Mouse (Mus musculus) lung, adult 18-20 months (tissue): Measurements from ENCODE around the gene Taok2.
"Not testable (repeated sequence)": the region's sequence is repeated elsewhere in the genome, so short reads cannot be mapped to it uniquely, and the experiment has no call there.

Source experiments
- DNase-seq, 2 experiments: peaks; one replicate each; pipeline ENCODE4 v3.0.0; 2022; ENCODE audit warnings: mixed read lengths in 2 of 2

Gene Taok2

GRCm38 (mm10) chr7:126884286-126885164 is at the start of gene Taok2:
Gene Taok2, minus strand, starts transcription at chr7:126884703.
- peak; percentile 99 for DNase-seq

GRCm38 (mm10) chr7:126932652-126933051 is 48.1 kb upstream of the Taok2 start:
- DNase-seq = no peak

- peak in 1 of 2 experiments; percentile 29 for DNase-seq
Observed at GRCm38 (mm10) chr7:126929046-126929445, 44.5 kb upstream of the Taok2 start.

- DNase-seq = peak; percentile 93 to 95
Observed at GRCm38 (mm10) chr7:126928384-126929037, 44.0 kb upstream of the Taok2 start, which contains the start of gene Kctd13. Gene Kctd13, plus strand, starts transcription at chr7:126928879.

DNA sequence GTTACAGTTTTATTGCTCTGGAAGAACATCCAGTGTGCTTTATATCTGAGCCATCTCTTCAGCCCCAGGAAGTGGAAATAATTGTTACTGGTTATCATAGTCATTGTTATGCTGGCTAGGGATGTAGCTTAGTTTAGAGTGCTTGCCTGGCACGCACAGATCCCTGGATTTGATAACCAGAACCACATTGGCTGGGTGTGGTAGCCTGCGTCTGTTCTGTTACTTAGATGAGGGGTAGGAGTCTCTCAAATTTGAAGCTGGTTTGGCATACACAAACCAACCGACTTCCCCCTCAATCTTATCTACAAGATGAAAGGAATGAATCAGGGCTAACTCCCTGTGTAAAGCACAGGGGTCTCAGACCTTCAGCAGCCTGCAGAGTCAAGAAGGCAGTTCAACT is 41.8 kb upstream of the Taok2 start:
- no peak for DNase-seq

DNA sequence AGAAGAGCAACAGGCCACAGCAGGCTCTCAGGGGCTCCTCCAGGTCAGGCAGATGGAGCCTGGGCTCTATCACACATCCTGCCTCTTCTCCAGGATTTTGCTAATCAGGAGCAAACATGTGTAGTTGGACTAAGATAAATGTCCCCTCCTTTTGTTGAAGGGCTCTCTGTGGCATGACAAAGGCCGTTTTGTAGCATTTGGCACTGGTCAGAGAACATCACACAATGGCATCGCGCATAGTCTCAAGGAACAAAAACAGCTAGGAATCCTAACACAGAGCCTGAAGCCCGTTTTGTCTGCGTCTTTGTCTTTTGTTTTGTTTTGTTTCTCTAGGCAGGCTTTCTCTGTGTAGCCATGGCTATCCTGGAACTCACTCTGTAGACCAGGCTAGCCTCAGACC is 39.5 kb upstream of the Taok2 start:
- no peak for DNase-seq

GRCm38 (mm10) chr7:126922624-126923060 is 38.1 kb upstream of the Taok2 start, which contains the start of gene Tmem219:
Gene Tmem219, minus strand, starts transcription at chr7:126922917.
- peak; percentile 85 to 86 for DNase-seq

DNA sequence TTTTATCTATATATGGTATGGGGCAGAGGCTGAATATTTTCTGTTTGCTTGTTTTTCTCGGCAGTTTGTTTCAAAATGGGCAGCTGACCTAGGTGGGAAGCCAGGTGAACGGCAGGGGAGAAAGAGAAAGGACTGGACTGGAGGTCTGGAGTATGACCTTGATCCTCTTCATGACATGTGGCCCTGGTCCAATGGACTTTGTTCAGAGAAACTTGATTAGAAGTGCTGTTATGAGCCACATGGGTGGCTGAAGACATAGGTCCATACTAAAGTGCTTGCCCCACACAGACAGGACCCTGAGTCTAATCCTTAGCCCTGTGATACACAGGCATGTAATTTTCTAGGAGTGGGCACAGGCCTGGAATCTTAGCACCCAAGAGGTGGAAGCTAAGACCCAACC is 37.1 kb upstream of the Taok2 start:
- no peak for DNase-seq

DNA sequence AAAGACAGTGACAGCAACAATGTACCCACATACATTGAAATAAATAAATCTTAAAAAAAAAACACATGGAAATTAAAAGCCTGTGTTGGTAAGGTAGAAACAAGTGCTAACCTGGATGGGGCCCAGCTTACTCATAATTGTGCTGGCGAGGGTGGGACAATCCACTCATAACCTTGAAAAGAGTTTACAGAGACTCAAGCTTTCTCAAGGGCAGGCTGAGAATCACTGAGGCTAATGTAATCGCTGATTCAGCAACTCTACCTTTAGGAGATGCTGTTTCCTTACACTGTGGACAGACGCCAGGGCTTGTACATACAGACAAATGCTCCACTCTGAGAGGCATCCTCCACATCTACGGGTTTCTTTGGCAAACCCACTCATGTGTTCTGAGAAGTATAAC is 35.5 kb upstream of the Taok2 start:
- no peak for DNase-seq

- not testable (repeated sequence) for DNase-seq
Observed at GRCm38 (mm10) chr7:126918356-126918755, 33.9 kb upstream of the Taok2 start.

DNA sequence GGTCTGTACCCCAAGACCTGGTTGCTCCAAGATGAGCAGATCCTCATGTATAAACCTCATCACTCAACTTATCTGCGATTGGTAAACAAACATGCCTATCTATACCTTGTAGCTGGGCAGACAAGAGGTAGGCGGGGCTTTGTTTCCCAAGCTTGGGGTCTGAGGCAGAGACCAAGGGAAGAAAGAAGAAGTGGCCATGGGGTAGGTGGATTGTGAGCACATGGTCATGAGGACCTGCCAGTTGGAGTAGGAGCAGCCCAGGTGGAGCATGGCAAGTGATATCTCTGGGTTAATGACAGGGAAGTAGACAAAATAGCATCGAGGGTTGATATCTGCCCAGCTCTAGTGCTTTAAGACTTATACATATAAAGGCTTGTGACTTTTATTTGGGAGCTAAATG is 30.3 kb upstream of the Taok2 start:
- DNase-seq = no peak

GRCm38 (mm10) chr7:126905590-126905989 is 21.1 kb upstream of the Taok2 start:
- no peak for DNase-seq

DNA sequence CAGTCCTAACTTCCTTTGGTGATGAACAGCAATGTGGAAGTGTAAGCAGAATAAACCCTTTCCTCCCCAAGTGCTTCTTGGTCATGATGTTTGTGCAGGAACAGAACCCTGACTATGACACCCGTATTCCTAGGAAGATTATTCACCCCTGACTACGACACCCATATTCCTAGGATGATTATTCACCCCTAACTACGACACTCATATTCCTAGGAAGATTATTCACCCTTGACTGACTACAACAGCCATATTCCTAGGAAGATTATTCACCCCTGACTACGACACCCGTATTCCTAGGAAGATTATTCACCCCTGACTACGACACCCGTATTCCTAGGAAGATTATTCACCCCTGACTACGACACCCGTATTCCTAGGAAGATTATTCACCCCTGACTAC is 15.3 kb upstream of the Taok2 start:
- DNase-seq = not testable (repeated sequence)

DNA sequence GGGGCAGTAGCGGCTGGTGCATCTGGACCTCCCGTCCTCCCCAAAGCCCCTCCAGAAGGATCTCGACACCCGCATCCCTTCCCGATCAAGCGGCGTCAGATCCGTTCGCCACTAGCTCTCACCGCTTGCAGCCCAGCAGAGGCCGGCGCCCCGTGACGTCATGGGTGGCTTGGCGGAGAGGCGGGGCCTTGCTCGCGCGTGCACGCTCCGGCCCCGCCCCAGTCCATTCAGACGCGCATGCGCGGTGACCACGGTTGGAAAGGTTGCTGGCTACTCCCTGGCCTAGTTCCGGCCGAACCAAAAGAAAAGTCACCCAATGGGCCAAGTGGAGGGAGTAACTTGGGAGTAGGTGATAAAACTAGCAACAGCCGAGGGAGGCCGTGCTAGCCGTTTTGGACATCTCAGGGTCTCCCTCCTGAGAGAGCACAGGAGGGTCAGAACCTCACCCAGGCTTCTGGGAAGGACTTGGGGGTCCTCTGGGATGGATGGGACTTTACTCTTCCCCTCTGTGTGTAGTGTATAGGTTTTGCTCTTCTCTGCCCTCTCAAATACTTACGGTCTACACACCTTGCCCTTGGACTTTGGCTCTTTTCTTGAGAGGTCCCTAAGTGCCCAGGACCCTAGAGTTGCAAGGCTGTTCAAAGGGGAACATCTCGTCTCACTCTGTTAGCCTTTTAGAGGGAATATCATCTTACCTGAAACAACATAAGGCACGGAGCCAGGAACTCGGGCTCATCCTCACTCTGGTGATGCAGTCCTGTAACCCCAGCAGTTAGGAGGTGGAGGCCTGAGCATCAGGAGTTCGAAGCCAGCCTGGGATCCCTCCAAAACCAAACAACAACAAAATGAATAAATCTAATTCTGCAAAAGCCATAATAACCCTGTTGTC is 13.8 kb upstream of the Taok2 start:
- peak; percentile 94 to 96 for DNase-seq

DNA sequence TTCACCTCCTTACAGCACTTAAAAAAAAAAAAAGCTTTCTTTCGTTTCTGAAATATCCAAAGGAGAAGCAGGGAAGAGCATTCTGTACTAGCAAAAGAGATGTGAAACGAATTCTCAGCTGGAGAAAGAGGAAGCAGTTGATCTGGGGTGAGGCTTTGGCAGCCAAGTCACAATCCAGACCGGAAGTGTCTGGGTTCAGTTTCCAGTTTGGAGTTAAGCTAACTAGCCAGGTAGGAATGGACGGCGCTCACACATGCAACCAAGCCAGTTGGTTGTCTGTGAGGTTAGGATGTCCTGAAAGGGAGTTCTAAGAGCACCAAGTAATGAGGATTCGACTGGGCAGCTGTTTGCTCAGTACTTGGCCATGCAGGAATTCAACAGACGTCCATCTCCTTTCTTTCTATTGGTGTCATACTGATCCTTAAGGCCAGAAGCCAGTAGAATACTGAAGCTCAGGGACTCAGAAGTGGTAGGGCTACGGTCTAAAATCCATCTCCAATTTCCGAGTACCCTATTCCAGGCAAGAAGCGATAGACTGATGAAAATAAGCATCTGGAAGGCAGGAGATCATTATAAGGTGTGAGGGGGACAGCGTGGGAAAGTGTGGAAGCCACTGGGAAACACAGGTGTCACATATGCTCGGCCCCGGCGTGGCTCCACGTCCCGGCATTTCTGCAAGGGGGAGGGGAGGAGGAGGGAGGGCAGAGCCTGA is 13.0 kb upstream of the Taok2 start:
- DNase-seq = peak in 1 of 2 experiments; percentile 55

DNA sequence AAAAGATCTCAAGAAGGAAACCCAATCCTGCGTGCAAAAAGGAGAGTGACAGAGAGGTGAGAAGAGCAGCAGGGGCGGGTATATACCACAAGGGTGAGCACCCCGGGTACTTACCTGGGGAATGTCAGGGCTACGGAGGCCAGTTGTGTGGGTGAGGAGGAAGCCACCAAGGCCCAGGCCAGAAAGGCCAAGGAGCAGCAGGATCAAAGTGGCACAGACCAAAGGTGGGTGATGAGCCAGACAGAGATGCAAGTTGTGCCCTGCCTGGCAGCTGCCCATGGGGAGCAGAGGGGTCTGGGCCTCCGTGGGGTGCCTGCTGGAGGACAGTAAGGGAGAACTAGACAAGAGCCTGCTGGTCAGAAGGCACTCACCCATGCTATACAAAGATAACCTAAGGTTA is 12.4 kb upstream of the Taok2 start:
- DNase-seq = no peak

- peak in 1 of 2 experiments; percentile 60 for DNase-seq
Observed at GRCm38 (mm10) chr7:126888852-126889251, 4.3 kb upstream of the Taok2 start.

GRCm38 (mm10) chr7:126887281-126887680 is 2.8 kb upstream of the Taok2 start:
- no peak for DNase-seq

GRCm38 (mm10) chr7:126883731-126884181 is 747 bp downstream of the Taok2 start:
- DNase-seq = peak in 1 of 2 experiments; percentile 52

- DNase-seq = peak; percentile 55 to 70
Observed at GRCm38 (mm10) chr7:126881040-126881439, 3.5 kb downstream of the Taok2 start.

- no peak for DNase-seq
Observed at GRCm38 (mm10) chr7:126877239-126877638, 7.3 kb downstream of the Taok2 start.

GRCm38 (mm10) chr7:126870520-126870891 is 14.0 kb downstream of the Taok2 start:
- DNase-seq = no peak
